Mouse (Mus musculus) embryonic facial prominence, embryonic 13.5 days (tissue): Measurements from ENCODE around the gene Gm10999. TPM values are rescaled to one million over a fixed set of nuclear protein-coding genes. Genes with fewer than 3 reads are reported as not detected.
"Not testable (repeated sequence)": the region's sequence is repeated elsewhere in the genome, so short reads cannot be mapped to it uniquely, and the experiment has no call there.

Experiments used
- ATAC-seq: fragments of 200-750 bp; cut with Nextera tagmentation; 2 replicates; pipeline ENCODE4 v1.8.0; 2017; ENCODE audit warnings: low read depth; ENCODE audit not compliant: insufficient number of reproducible peaks, insufficient read depth, low FRiP score, low TSS enrichment
- H3K27ac ChIP-seq: fragments of 300-500 bp; sonication (generic); 2 replicates; pipeline ENCODE4 v1.5.1; 2015; ENCODE audit warnings: moderate library complexity, mild to moderate bottlenecking, inconsistent platforms
- H3K27me3 ChIP-seq: fragments of 300-500 bp; sonication (generic); 2 replicates; pipeline ENCODE4 v1.6.1; 2015; ENCODE audit warnings: mild to moderate bottlenecking, inconsistent platforms
- H3K36me3 ChIP-seq: fragments of 300-500 bp; sonication (generic); 2 replicates; pipeline ENCODE4 v1.6.1; 2015; ENCODE audit warnings: mild to moderate bottlenecking, inconsistent platforms
- H3K4me1 ChIP-seq: fragments of 300-500 bp; sonication (generic); 2 replicates; pipeline ENCODE4 v1.6.1; 2015; ENCODE audit warnings: inconsistent platforms
- H3K4me2 ChIP-seq: fragments of 300-500 bp; sonication (generic); 2 replicates; pipeline ENCODE4 v1.6.1; 2015; ENCODE audit warnings: moderate library complexity, mild to moderate bottlenecking, inconsistent platforms
- H3K4me3 ChIP-seq: fragments of 300-500 bp; sonication (generic); 2 replicates; pipeline ENCODE4 v1.5.1; 2015; ENCODE audit warnings: mild to moderate bottlenecking, inconsistent platforms
- H3K9ac ChIP-seq: fragments of 300-500 bp; sonication (generic); 2 replicates; pipeline ENCODE4 v1.6.1; 2015; ENCODE audit warnings: mild to moderate bottlenecking, inconsistent platforms
- H3K9me3 ChIP-seq: fragments of 300-500 bp; sonication (generic); 2 replicates; pipeline ENCODE4 v1.6.1; 2016; ENCODE audit warnings: inconsistent platforms
- WGBS: fragments of 180-500 bp; shearing (Covaris S2); methylation state at CpG from one replicate; pipeline ENCODE4 v1.1.7; 2015; ENCODE audit warnings: mixed read lengths; 5-methylcytosine and 5-hydroxymethylcytosine counted together
- polyA plus RNA-seq: library from polyadenylated mRNA; unstranded; fragments of >200 nt; fragmentation: Nextera tagmentation; extraction: Ambion mirVana; gene quantifications from 2 replicates; pipeline ENCODE4 v1.2.1, GENCODE M21; 2015

Gm10999 gene
- not detected in 2 replicates for polyA plus RNA-seq

GRCm38 (mm10) chr8:129131561-129131960, at the start of gene Gm10999:
TSS of gene Gm10999 (minus strand) at chr8:129131661.
- no peaks in the 10 kb centered on the region for H3K4me1 ChIP-seq
- no peak within 1 kb of the TSS for H3K27ac ChIP-seq
- no peak within 1 kb of the TSS for H3K9ac ChIP-seq
- H3K4me3 ChIP-seq = no peak within 1 kb of the TSS
- WGBS = 88% methylated on average over 1 of the region's 1 CpGs
- H3K36me3 ChIP-seq = no peaks in the 10 kb centered on the region
- H3K27me3 ChIP-seq = no peaks in the 10 kb centered on the region
- H3K9me3 ChIP-seq = no peaks in the 10 kb centered on the region
- H3K4me2 ChIP-seq = no peak within 1 kb of the TSS
- ATAC-seq = no peak

DNA sequence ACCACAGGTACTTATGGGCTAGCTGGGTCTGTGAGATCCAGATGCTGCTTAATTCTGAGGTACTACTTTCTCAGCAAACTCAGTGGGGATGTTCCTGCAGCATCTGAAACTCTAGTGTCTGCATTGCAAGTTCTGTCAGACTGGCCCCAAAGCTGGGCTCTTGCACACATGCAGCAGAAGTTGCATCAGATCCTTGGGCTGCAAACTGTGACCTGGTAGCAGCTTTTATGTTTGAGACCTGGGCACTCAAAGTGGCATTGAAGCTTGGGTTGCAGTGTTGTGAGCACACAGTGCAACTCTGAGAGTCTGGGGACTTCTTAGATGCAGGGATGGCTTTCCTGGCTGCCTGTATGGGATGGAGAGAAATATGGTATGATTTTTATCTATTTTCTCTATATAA, 2.0 kb upstream of the Gm10999 start:
- Histone ChIP-seq H3K4me2 (no peak overlapping the region), H3K9ac (no peak overlapping the region), H3K36me3 (no peaks in the 10 kb centered on the region), H3K4me1 (no peaks in the 10 kb centered on the region), H3K4me3 (no peak overlapping the region), H3K9me3 (no peaks in the 10 kb centered on the region), H3K27ac (no peak overlapping the region), H3K27me3 (no peaks in the 10 kb centered on the region)
- ATAC-seq = no peak

DNA sequence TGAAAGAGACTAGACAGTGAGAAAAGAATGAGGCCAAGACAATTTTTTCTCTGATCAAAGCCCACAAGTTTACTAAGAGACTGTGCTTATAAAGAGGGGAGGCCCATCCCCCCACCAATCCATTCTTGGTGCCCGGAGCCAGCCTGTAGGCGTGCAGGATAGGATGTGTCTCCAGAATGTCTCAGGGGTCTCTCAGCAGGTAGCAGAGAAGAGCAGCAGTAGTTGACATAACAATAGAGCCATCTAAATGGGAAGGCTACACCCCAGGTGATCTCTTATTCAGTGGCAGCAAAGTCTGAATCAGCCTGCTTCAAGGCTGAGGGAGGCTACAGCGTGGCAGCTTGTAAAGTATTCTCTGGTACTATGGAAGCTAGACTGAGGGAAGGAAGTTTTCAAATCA, 15.7 kb downstream of the Gm10999 start:
- not testable (repeated sequence) for ATAC-seq, H3K9ac ChIP-seq, H3K9me3 ChIP-seq, H3K4me1 ChIP-seq, H3K27me3 ChIP-seq, H3K4me3 ChIP-seq, H3K36me3 ChIP-seq, H3K4me2 ChIP-seq, H3K27ac ChIP-seq
- WGBS = 37% methylated on average over 3 of the region's 3 CpGs

Other genes with a start within 250 kb of the Gm10999 start
- not detected in 2 replicates for gene Ccdc7a, start 66.1 kb downstream of the Gm10999 start, polyA plus RNA-seq
- not detected in 2 replicates for gene Ccdc7b, start 64.5 kb downstream of the Gm10999 start, polyA plus RNA-seq
- gene 2610044O15Rik8, start 102.7 kb upstream of the Gm10999 start, polyA plus RNA-seq = 28.4 and 31.6 TPM in 2 replicates